In genomic region chr9:108219766-108220379, GRCm38 (mm10) we compare ENCODE assay signal across 13 mouse cellular contexts. TPM values are rescaled to one million over a fixed set of nuclear protein-coding genes. Genes with fewer than 3 reads are reported as not detected.
DNase-seq lines count a peak whose midpoint lies in the region; ATAC-seq and TF ChIP-seq lines count a peak whose summit lies in the region.
"Had no signal": no experiment of that assay in that cellular context is flagged by ENCODE, and none has a peak within 500 bp of the region (broad histone marks: within the 10 kb centered on the region; RNA-seq: fewer than 3 reads in every experiment).

No protein-coding gene starts in this region.

- H3K9me3 ChIP-seq in limb, embryonic 13.5 days: no peaks in the 10 kb centered on the region
- H3K9me3 ChIP-seq in limb, embryonic 10.5 days (replicated peaks): no peaks in the 10 kb centered on the region
- no peaks in the 10 kb centered on the region for H3K9me3 ChIP-seq in stomach, embryonic 16.5 days (replicated peaks; ENCODE audit: control insufficient read depth, low read length)
- H3K9me3 ChIP-seq: embryonic facial prominence, embryonic 12.5 days; forebrain, embryonic 12.5 days; liver, embryonic 12.5 days; megakaryocyte, embryonic 14.5 days had no signal

- no peak for TF ChIP-seq CTCF in heart, adult 2 months (IDR thresholded peaks at IDR 0.05)

- H3K27me3 ChIP-seq in heart, adult 2 months (ENCODE audit: control insufficient read depth, insufficient read depth, low read length): no peaks in the 10 kb centered on the region
- H3K27me3 ChIP-seq in limb, embryonic 13.5 days: no peaks in the 10 kb centered on the region
- no peaks in the 10 kb centered on the region for H3K27me3 ChIP-seq in limb, embryonic 10.5 days (ENCODE audit: low read depth, poor library complexity, severe bottlenecking)
- no peaks in the 10 kb centered on the region for H3K27me3 ChIP-seq in stomach, embryonic 16.5 days (ENCODE audit: control insufficient read depth, insufficient read depth, low read length)
- H3K27me3 ChIP-seq: embryonic facial prominence, embryonic 12.5 days; forebrain, embryonic 12.5 days; liver, embryonic 12.5 days; megakaryocyte, embryonic 14.5 days had no signal

- H3K4me2 ChIP-seq in limb, embryonic 13.5 days (replicated peaks): no peak overlapping the region
- no peak overlapping the region for H3K4me2 ChIP-seq in stomach, embryonic 16.5 days (ENCODE audit: low read depth, low read length)
- H3K4me2 ChIP-seq: embryonic facial prominence, embryonic 12.5 days; forebrain, embryonic 12.5 days; liver, embryonic 12.5 days had no signal

- H3K79me2 ChIP-seq in heart, adult 2 months (replicated peaks; ENCODE audit: control insufficient read depth, insufficient read depth, low read length): no peaks in the 10 kb centered on the region

- peaks cover 12% of the 10 kb centered on the region for H3K4me1 ChIP-seq in heart, adult 2 months (ENCODE audit: control insufficient read depth, insufficient read depth, low read length)
- H3K4me1 ChIP-seq in limb, embryonic 13.5 days: peaks cover 9% of the 10 kb centered on the region
- H3K4me1 ChIP-seq in limb, embryonic 10.5 days: 0 out of 2 replicates have a peak, but pooled peaks cover 4% of the 10 kb centered on the region
- no peaks in the 10 kb centered on the region for H3K4me1 ChIP-seq in stomach, embryonic 16.5 days (ENCODE audit: control insufficient read depth, insufficient read depth, low read length)
- H3K4me1 ChIP-seq: embryonic facial prominence, embryonic 12.5 days; forebrain, embryonic 12.5 days; liver, embryonic 12.5 days had no signal

- intact Hi-C loops in heart, adult 2 months (cut with DNase I): loop anchor here (5.0 kb wide), 1 partner anchor 42 kb away; the partner anchor contains the start of gene Dag1
- intact Hi-C loops in heart, postnatal 14 days (cut with DNase I): loop anchor here (5.0 kb wide), 1 partner anchor 37 kb away; no protein-coding TSS in a partner anchor

- TF ChIP-seq EP300 in heart, adult 2 months (IDR thresholded peaks at IDR 0.05; ENCODE audit: insufficient read depth, low read depth, low read length): no peak

- no peak for DNase-seq in heart, adult 2 months
- no peak for DNase-seq in heart, postnatal 14 days
- no peak for DNase-seq in limb, embryonic 10.5 days (ENCODE audit: low spot score)
- DNase-seq in fat pad, adult 2 months (ENCODE audit: extremely low read depth, low read depth, low spot score): peak; percentile 57
- no peak for DNase-seq in neural tube, embryonic 10.5 days (ENCODE audit: extremely low spot score, low spot score)
- DNase-seq: thymus, postnatal 25 days had no signal

- H3K4me3 ChIP-seq in heart, adult 2 months: no peak overlapping the region
- H3K4me3 ChIP-seq in limb, embryonic 13.5 days: no peak overlapping the region
- H3K4me3 ChIP-seq in limb, embryonic 10.5 days: no peak overlapping the region
- H3K4me3 ChIP-seq in stomach, embryonic 16.5 days (replicated peaks; ENCODE audit: low read length): no peak overlapping the region
- H3K4me3 ChIP-seq: embryonic facial prominence, embryonic 12.5 days; forebrain, embryonic 12.5 days; liver, embryonic 12.5 days; megakaryocyte, embryonic 14.5 days had no signal

- H3K27ac ChIP-seq in heart, adult 2 months: peak overlapping the region; percentile 84
- H3K27ac ChIP-seq in limb, embryonic 13.5 days: peak overlapping the region; percentile 58; the same call in 1 of the 2 replicates
- no peak overlapping the region for H3K27ac ChIP-seq in limb, embryonic 10.5 days
- H3K27ac ChIP-seq in stomach, embryonic 16.5 days (ENCODE audit: low read length): peak overlapping the region; percentile 25; the same call in 1 of the 2 replicates
- H3K27ac ChIP-seq: embryonic facial prominence, embryonic 12.5 days; forebrain, embryonic 12.5 days; liver, embryonic 12.5 days had no signal

- no peak for ATAC-seq in limb, embryonic 13.5 days (ENCODE audit: low FRiP score, low read depth)
- no peak for ATAC-seq in stomach, embryonic 16.5 days (ENCODE audit: insufficient read depth, low FRiP score)
- ATAC-seq: CD4-positive, CD25-positive, alpha-beta regulatory T cell, adult 4 months; liver, embryonic 12.5 days had no signal

- H3K36me3 ChIP-seq in heart, adult 2 months (ENCODE audit: control insufficient read depth, insufficient read depth, low read length): peaks cover 8% of the 10 kb centered on the region
- peaks cover 30% of the 10 kb centered on the region for H3K36me3 ChIP-seq in limb, embryonic 13.5 days
- peaks cover 24% of the 10 kb centered on the region for H3K36me3 ChIP-seq in limb, embryonic 10.5 days
- peaks cover 9% of the 10 kb centered on the region; the same call in 1 of the 2 replicates for H3K36me3 ChIP-seq in stomach, embryonic 16.5 days (ENCODE audit: control insufficient read depth, insufficient read depth, low read length)

- H3K9ac ChIP-seq in heart, adult 2 months (ENCODE audit: low read depth, low read length): no peak overlapping the region
- no peak overlapping the region for H3K9ac ChIP-seq in limb, embryonic 13.5 days
- no peak overlapping the region for H3K9ac ChIP-seq in stomach, embryonic 16.5 days (ENCODE audit: low read length)
- H3K9ac ChIP-seq: embryonic facial prominence, embryonic 12.5 days; forebrain, embryonic 12.5 days; liver, embryonic 12.5 days had no signal

- no peak for TF ChIP-seq POLR2A in heart, adult 2 months (IDR thresholded peaks at IDR 0.05; ENCODE audit: insufficient read depth, low read depth, low read length)

- 75% methylated on average over 12 of the region's 12 CpGs for WGBS in heart, adult 2 months
- WGBS in limb, embryonic 13.5 days: 78% methylated on average over 12 of the region's 12 CpGs
- WGBS in limb, embryonic 10.5 days: 87% methylated on average over 12 of the region's 12 CpGs
- WGBS in stomach, embryonic 16.5 days: 79% methylated on average over 12 of the region's 12 CpGs

RNA-seq across cellular contexts. Expression of gene Bsn, which starts 29.7 kb away (rescaled TPM):
- under 1 TPM; 0.03 to 0.05 TPM for total RNA-seq in heart, adult 2 months (2021)
- 0.06 and 0.10 TPM in 2 replicates for polyA plus RNA-seq in heart, adult 2 months (2012; rRNA removed)
- total RNA-seq in heart, postnatal 14 days (2021): under 1 TPM; 0.05 to 0.07 TPM
- polyA plus RNA-seq in limb, embryonic 13.5 days (2015; fragmentation: Nextera tagmentation; extraction: Ambion mirVana): 0.88 and 0.89 TPM in 2 replicates
- polyA plus RNA-seq in limb, embryonic 10.5 days (2016; fragmentation: Nextera tagmentation; extraction: Ambion mirVana): 1.7 TPM in 2 replicates
- 2.9 and 3.2 TPM in 2 replicates for polyA plus RNA-seq in stomach, embryonic 16.5 days (2015; fragmentation: Nextera tagmentation; extraction: Ambion mirVana)

RNA-seq across cellular contexts. Expression of gene Dag1, which starts 43.9 kb away (rescaled TPM):
- 100 to 1,000 TPM; 305 to 347 TPM for total RNA-seq in heart, adult 2 months (2021)
- polyA plus RNA-seq in heart, adult 2 months (2012; rRNA removed): 124 and 157 TPM in 2 replicates
- total RNA-seq in heart, postnatal 14 days (2021): 100 to 1,000 TPM; 362 to 379 TPM
- polyA plus RNA-seq in limb, embryonic 13.5 days (2015; fragmentation: Nextera tagmentation; extraction: Ambion mirVana): 56.9 and 63.3 TPM in 2 replicates
- polyA plus RNA-seq in limb, embryonic 10.5 days (2016; fragmentation: Nextera tagmentation; extraction: Ambion mirVana): 59.6 and 59.9 TPM in 2 replicates
- 90.8 and 91.8 TPM in 2 replicates for polyA plus RNA-seq in stomach, embryonic 16.5 days (2015; fragmentation: Nextera tagmentation; extraction: Ambion mirVana)
